Mouse (Mus musculus) brown adipose tissue, adult 24 weeks (tissue): ENCODE results near the gene Zfhx3. TPM values are rescaled to one million over a fixed set of nuclear protein-coding genes. Genes with fewer than 3 reads are reported as not detected.

Source experiments
- H3K27ac ChIP-seq: fragments of 200-500 bp; replicated peaks from 2 replicates; pipeline ENCODE4 v1.5.1; 2012; ENCODE audit warnings: low read depth, mild to moderate bottlenecking, low read length
- H3K4me1 ChIP-seq: fragments of 200-500 bp; 2 replicates; pipeline ENCODE4 v1.6.1; 2012; ENCODE audit warnings: low read length, mixed read lengths; ENCODE audit not compliant: control insufficient read depth, insufficient read depth, insufficient read length
- H3K4me3 ChIP-seq: fragments of 200-500 bp; 2 replicates; pipeline ENCODE4 v1.5.1; 2012; ENCODE audit warnings: low read depth, mild to moderate bottlenecking, low read length, moderate library complexity; ENCODE audit not compliant: insufficient read depth
- polyA plus RNA-seq: library from polyadenylated mRNA; stranded (reverse); fragments of >200 nt; gene quantifications from 2 replicates; pipeline ENCODE4 v1.2.4, GENCODE M21; 2012; ENCODE audit not compliant: missing spikeins, insufficient read depth, insufficient read length

The Zfhx3 gene
- polyA plus RNA-seq, 1 experiment: 5.2 TPM

DNA sequence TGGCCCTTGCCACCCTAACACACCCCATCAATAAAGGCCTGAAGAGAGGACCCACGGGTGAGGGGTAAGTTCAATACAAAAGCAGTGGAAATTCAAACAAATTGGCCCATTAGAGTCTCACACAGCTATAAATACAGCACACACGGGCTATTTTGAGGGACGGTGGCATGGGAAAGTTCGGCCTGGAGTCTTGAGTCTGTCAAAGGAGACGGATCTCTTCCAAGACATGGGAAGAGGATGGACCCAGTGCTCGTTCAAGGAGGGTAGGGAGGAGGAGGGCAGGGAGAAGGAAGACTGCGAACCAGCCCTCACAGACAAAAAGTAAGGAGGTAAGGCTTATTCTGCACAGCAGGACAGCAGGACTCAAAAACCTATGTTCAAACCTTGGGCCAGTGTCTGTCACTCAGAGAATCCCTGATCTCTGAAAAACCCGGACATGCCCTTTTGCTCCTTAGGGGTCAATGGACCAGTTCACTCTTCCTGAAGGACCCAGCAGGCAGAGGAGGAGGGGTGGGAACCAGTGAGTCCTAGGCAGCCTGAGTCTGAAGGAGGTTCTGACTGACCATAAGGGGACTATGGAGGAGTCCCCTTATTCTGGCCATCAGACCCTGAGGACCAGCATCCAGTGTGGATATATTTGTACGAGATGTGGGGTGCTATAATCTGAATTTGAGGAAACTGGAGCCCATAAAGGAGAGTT, 652.1 kb downstream of the Zfhx3 start:
- Histone ChIP-seq H3K4me1 (peaks cover 12% of the 10 kb centered on the region), H3K27ac (peak overlapping the region; percentile 78), H3K4me3 (no peak overlapping the region)

DNA sequence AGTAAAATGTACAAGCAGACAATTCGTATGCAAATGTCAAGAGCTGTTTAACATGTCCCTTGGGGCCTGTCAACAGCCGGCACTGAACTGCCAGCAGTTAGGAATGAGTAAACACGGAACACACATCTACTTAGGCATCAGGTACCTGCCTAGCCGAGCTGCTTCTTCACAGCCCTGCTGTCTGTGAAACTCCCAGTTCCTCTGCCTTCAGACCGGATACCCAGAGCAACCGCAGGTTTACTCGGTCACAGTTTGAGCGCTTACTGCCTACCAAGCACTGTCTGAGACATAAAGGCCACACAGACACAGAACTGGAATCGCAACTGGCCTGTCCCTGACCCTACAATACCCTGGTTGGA, 652.6 kb downstream of the Zfhx3 start:
- Histone ChIP-seq H3K4me3 (no peak overlapping the region), H3K4me1 (peaks cover 12% of the 10 kb centered on the region), H3K27ac (no peak overlapping the region)

DNA sequence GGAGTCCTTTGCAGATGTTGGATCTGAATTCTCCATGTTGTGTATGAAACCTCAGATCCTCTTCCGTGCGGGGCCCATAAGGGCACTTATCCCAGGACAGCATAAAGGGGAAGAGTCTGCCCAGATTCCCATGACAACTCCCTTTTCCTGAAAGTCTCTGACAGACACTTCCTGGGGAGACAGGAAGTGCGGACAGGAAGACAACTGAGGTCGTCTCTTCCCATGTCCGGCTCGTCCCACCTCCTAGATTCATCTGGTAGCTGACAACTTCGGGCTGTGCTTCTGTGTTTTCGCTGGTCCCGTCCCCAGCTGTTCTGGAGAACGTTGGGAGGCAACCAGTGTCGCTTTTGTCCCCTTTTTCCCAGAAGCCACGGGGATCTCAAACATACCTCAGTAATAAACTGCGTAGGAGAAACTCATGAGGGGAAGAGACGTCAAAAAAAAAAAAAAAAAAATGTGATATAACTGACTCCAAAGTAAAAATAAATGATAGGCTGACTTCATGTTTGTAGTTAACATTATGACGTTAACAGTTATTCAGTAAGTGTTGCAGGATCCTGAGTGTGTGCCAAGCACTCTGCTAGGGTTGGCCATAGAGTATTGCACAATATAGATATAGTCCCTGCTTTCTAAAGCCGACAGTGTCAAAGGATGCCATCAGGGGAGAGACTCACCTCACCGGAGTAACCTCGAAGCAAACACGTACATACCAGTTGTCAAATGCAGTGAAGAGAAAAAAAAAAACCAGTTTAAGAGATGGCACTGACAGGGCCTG, 653.5 kb downstream of the Zfhx3 start:
- H3K27ac ChIP-seq: 0 out of 2 replicates have a peak overlapping the region, but pooled peaks have one; percentile 47
- peaks cover 12% of the 10 kb centered on the region for H3K4me1 ChIP-seq
- H3K4me3 ChIP-seq: 0 out of 2 replicates have a peak overlapping the region, but pooled peaks have one; percentile 25

DNA sequence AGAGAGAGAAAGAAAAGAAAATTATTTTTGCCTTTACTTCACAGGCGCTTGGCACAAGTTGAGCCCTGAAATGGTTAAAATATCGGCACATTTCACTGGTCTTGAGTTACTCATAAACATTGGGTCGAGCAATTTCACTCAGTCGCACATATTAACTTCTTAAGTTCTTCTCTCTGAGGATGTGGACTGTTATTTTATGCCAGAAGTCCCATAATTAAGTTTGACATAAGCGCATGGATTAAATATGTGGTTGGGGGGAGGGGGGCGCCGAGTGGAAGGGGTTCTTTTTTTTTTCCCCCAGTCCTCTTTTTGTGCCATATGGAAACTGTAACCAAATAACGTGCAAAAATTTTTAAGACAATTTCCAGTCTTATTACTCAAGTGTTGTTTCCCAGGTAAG, 656.6 kb downstream of the Zfhx3 start:
- Histone ChIP-seq H3K27ac (no peak overlapping the region), H3K4me3 (no peak overlapping the region), H3K4me1 (peaks cover 6% of the 10 kb centered on the region)

DNA sequence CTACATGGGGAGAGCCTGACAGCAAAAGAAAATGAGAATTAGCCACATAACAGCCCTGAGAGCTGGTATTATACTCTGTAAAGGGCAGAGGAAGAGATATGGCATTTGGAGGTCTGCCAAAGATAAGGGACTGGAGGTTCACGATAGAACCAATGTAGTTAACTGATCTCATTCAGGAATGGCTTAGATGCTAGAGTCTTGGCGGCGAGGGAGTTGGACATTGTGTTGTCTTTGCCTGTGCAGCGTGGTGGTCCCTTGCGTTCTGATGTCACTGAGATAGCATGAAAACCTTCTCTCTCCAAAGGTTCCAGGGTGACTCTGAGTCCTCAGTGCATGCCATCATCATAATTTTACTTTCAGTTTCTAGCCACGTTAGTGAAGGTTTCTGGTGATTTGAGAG, 657.1 kb downstream of the Zfhx3 start:
- Histone ChIP-seq H3K4me3 (0 out of 2 replicates have a peak overlapping the region, but pooled peaks have one; percentile 10), H3K27ac (no peak overlapping the region), H3K4me1 (peaks cover 6% of the 10 kb centered on the region)

DNA sequence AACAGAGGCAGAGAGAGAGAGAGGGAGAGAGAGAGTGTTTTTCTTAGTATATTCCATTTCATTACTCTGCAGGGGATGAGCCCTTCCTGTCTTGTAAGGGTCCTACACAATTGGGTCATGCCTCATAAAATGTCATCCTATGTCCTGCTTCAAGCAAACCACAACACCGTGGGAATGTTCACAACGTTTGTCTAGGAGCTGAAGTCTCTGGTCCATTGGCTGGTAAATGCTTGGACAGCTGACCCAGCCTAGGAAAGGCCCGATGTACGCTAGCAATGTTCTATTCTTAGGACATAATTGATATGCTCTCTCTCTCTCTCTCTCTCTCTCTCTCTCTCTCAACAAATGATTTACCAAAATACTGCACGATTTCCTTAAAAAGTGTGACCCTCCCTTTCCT, 666.2 kb downstream of the Zfhx3 start:
- Histone ChIP-seq H3K4me3 (no peak overlapping the region), H3K4me1 (no peaks in the 10 kb centered on the region), H3K27ac (0 out of 2 replicates have a peak overlapping the region, but pooled peaks have one; percentile 3)

DNA sequence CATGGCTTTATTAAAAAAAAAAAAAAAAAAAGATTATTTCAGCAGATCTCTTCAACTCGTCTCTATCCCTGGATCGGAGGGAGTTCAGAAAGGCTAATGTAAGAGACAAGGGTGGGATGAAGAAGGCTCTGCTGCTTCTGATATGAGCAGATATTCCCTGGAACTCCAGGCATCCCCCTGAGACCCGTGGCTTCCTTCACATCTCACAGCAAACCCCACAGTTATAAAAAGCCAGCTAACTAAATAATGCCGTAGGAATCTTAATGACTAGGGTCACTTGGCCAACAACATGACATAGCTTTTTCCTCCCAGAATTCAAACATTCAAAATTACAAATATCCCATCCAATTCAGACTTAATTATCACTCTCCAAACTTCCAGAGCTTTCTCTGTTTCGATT, 666.7 kb downstream of the Zfhx3 start:
- Histone ChIP-seq H3K4me3 (no peak overlapping the region), H3K4me1 (no peaks in the 10 kb centered on the region), H3K27ac (0 out of 2 replicates have a peak overlapping the region, but pooled peaks have one; percentile 31)

DNA sequence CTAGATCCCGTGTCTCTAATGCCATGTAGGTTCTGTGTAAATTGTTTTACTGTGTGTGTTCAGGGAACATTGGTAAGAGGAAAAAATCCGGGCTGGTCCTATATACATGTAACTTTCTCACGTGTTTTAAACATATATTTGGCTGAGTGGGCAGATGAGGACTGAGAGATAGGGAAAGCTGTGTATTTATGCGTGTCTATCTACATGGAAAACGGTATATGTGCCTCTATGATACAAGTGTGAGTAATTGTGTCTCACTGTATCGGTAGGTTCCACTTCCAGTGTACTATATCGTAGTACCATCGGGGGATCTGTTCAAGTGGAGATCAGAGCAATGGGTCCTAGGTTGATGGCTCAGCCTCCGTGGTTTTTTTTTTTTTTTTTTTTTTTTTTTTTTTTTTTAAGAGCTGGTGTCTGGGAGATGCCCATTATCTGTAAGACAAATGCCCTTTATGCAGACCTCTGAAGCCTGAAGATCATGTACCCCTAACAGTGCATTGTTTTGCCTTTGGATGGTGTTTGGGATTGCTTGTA, 668.8 kb downstream of the Zfhx3 start:
- Histone ChIP-seq H3K4me3 (no peak overlapping the region), H3K4me1 (no peaks in the 10 kb centered on the region), H3K27ac (no peak overlapping the region)

DNA sequence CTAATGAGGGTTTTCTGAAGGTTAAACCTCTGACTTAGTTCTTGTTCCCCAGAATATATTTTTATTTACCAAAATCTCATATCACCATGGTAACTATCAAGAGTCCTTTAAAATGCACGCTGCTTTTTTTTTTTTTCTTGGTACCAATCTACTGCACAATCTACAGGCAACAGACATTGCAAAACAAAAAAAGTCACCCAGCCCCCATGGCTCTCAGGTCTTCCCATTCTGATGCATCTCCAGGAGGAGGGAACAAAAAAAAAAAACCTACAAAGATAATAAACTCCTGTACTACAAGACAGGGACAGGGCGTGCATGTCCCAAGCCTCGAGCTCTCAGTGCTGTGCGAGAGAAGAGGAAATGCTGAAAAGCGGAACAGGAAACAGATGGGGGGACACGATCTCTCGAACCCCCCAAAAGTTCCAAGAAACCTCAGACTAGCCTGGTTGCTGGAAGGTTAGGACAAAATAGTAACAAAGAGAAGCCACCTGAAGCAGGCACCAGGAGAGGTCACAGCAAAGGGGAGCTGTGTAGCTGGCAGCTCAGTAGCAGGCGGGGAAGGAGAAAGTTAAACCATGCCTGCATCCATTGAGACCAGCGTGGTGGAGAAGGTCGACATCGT, 669.5 kb downstream of the Zfhx3 start:
- Histone ChIP-seq H3K27ac (no peak overlapping the region), H3K4me3 (no peak overlapping the region)

DNA sequence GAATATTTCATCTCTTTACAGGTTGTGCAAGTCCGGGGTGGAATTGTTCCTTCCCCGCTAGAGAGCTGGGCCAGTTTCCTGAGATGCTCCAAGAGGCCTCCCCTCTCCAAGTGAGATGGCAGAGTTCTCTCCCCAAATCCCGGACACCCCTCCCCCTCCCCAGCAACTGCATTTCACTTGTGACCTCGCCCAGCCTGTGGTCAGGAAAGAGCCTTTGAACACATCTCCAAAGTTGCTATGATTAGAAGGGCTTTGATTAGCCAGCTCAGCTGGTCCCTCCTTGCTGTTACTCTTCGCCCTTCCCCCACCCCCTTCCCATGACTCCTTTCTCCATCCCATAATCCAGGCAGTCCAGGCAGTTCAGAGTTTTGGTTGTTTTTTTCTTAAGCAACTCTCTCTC, 670.4 kb downstream of the Zfhx3 start:
- Histone ChIP-seq H3K4me1 (no peaks in the 10 kb centered on the region), H3K4me3 (no peak overlapping the region), H3K27ac (no peak overlapping the region)

More for the DNA sequence above, 669.5 kb downstream of the Zfhx3 start:
- no peaks in the 10 kb centered on the region for H3K4me1 ChIP-seq

DNA sequence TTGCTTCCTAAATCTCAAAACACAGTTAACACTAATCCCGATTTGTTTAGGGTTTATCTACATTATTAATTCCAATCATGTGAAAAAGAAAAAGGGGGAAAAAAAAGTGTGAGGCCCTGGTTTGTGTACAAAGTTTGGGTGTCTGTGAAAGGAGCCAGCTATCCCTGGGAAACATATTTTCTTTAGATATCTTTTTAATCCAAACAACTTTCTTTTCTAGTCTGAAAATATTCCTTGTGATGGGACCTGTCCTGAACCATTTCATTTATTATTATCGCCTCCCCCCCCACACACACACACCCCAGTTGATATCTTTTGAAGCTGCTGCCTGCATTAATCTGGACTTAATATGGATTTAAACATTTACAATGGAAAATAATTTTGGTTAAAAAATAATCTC, 670.8 kb downstream of the Zfhx3 start:
- no peaks in the 10 kb centered on the region for H3K4me1 ChIP-seq
- H3K27ac ChIP-seq: no peak overlapping the region
- no peak overlapping the region for H3K4me3 ChIP-seq

DNA sequence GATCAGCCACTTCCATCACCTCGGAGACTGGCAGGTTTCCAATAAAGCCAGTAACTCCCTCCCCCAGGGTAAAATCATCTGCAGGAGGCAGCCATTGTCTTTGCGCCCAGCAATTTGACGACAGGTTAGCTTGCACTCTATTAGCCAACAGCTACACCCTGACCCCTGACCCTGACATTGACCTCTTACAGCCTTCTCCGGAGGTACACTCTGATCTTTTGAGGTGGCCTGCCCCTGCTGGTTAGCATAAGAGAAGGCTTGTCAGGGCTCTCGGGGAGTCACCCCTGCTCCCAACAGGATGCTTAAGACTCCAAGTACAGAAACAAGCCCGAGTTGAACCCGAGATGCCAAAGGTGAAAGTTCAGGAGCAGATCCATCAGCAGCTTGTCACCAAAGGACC, 678.9 kb downstream of the Zfhx3 start:
- Histone ChIP-seq H3K4me1 (no peaks in the 10 kb centered on the region), H3K27ac (no peak overlapping the region), H3K4me3 (no peak overlapping the region)

DNA sequence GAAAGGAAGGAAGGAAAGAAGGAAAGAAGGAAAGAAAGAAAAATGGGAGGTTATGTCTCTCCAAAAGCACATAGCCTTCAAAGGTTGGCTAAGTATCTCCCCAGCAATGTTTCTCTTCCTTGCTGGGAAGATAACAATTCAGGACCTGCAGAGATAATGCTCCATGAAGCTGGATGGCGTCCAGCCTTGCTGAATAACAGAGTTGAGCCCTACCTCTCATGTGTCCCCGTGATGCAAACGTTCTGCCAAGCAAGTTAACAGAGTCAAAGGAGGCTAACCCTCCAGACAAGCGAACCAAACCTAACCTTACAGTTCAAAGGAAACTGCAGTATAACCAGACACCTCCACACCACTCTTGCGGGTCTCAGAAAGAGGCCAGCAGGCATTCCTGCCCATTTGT, 681.2 kb downstream of the Zfhx3 start:
- Histone ChIP-seq H3K27ac (no peak overlapping the region), H3K4me1 (no peaks in the 10 kb centered on the region; the same call in 1 of the 2 replicates), H3K4me3 (no peak overlapping the region)

DNA sequence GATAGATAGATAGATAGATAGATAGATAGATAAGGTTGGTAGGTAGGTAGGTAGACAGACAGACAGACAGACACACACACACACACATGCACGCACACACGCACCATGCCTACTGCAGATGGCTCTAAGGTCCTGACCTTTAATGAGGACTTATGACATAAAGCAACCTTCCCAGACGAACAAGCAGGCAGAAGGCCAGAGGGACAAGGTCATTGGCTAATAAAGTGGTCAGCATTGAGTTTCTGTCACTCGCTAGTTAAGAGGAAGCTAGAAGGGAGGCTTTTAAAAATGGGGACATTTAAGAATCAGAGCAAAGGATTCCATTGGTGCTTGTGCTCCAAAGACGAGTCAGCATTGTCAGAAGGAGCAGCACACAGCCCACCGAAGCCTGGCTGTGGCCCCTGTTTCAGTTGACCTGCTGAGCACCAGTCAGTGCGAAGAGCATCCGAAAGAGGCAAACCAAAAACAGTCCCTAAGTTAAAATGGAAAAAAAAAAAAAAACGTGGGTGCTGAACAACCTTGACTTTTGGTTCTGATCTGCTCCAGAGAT, 683.2 kb downstream of the Zfhx3 start:
- H3K4me3 ChIP-seq: no peak overlapping the region
- no peaks in the 10 kb centered on the region; the same call in 1 of the 2 replicates for H3K4me1 ChIP-seq
- no peak overlapping the region for H3K27ac ChIP-seq

DNA sequence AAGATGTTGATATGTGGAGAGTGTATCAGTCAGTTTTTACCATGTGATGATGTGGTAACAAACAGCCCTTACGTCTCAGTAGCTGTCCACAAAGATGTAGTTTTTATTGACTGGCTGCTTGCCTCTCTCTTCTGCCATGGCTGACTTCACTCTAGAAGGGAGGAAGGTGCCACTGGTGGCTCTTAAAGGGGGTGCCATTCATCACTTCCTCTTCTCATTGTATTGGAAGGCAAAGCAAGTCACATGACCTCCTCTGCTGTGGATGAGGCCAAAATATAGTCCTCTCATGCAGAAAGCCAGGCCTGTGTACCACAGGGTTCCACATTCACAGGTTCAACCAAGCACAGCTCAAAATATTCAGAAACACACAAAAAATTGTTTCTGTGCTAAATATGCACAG, 688.6 kb downstream of the Zfhx3 start:
- no peaks in the 10 kb centered on the region; the same call in 1 of the 2 replicates for H3K4me1 ChIP-seq

More for the DNA sequence above, 688.6 kb downstream of the Zfhx3 start:
- H3K27ac ChIP-seq: no peak overlapping the region
- no peak overlapping the region for H3K4me3 ChIP-seq
